26 mouse cellular contexts compared by ENCODE assay signal in genomic region chr17:26255313-26255712, GRCm38 (mm10). TPM values are rescaled to one million over a fixed set of nuclear protein-coding genes. Genes with fewer than 3 reads are reported as not detected.
DNase-seq lines count a peak whose midpoint lies in the region; ATAC-seq and TF ChIP-seq lines count a peak whose summit lies in the region.
"Had no signal": no experiment of that assay in that cellular context is flagged by ENCODE, and none has a peak within 500 bp of the region (broad histone marks: within the 10 kb centered on the region; RNA-seq: fewer than 3 reads in every experiment).

No protein-coding gene starts in this region.

- no peak overlapping the region for H3K4me3 ChIP-seq in midbrain, embryonic 11.5 days (ENCODE audit: low read depth, low read length)
- H3K4me3 ChIP-seq in midbrain, postnatal 0 days (ENCODE audit: low read depth, low read length) = no peak overlapping the region
- H3K4me3 ChIP-seq: embryonic facial prominence, embryonic 15.5 days had no signal

- no peak overlapping the region for H3K4me2 ChIP-seq in midbrain, embryonic 11.5 days
- H3K4me2 ChIP-seq in midbrain, postnatal 0 days (ENCODE audit: low read depth, low read length, poor library complexity, severe bottlenecking) = no peak overlapping the region

- TF ChIP-seq CTCF in midbrain, postnatal 0 days (IDR thresholded peaks at IDR 0.05) = no peak

- 96% methylated on average over 7 of the region's 7 CpGs for WGBS in midbrain, embryonic 11.5 days
- WGBS in midbrain, postnatal 0 days = 97% methylated on average over 7 of the region's 7 CpGs

- no peak overlapping the region for H3K27ac ChIP-seq in midbrain, embryonic 11.5 days (ENCODE audit: low read depth, low read length)
- no peak overlapping the region for H3K27ac ChIP-seq in midbrain, postnatal 0 days (ENCODE audit: low read depth, low read length)
- H3K27ac ChIP-seq: embryonic facial prominence, embryonic 13.5 days; embryonic facial prominence, embryonic 15.5 days; forebrain, embryonic 10.5 days; forebrain, embryonic 12.5 days had no signal

- no peak for ATAC-seq in midbrain, embryonic 11.5 days (ENCODE audit: low FRiP score)
- no peak for ATAC-seq in midbrain, postnatal 0 days (ENCODE audit: low FRiP score)
- ATAC-seq: activated CD4-positive, CD25-positive, alpha-beta regulatory T cell, adult 4 months; CD4-positive, CD25-positive, alpha-beta regulatory T cell, adult 4 months; forebrain, embryonic 14.5 days; forebrain, embryonic 16.5 days; Patski had no signal

- no peaks in the 10 kb centered on the region for H3K27me3 ChIP-seq in midbrain, embryonic 11.5 days (ENCODE audit: control insufficient read depth, insufficient read depth, low read length)
- no peaks in the 10 kb centered on the region for H3K27me3 ChIP-seq in midbrain, postnatal 0 days (ENCODE audit: insufficient read depth, low read length)
- H3K27me3 ChIP-seq: embryonic facial prominence, embryonic 13.5 days; embryonic facial prominence, embryonic 15.5 days; forebrain, embryonic 12.5 days; Patski had no signal

- peaks cover 14% of the 10 kb centered on the region for H3K36me3 ChIP-seq in midbrain, embryonic 11.5 days (ENCODE audit: control insufficient read depth, insufficient read depth, low read length)
- H3K36me3 ChIP-seq in midbrain, postnatal 0 days (ENCODE audit: insufficient read depth, low read length) = peaks cover 11% of the 10 kb centered on the region; the same call in 1 of the 2 replicates

- no peak overlapping the region for H3K9ac ChIP-seq in midbrain, embryonic 11.5 days (ENCODE audit: low read length)
- H3K9ac ChIP-seq in midbrain, postnatal 0 days (replicated peaks; ENCODE audit: low read length, poor library complexity, severe bottlenecking) = no peak overlapping the region
- H3K9ac ChIP-seq: embryonic facial prominence, embryonic 13.5 days; embryonic facial prominence, embryonic 15.5 days; forebrain, embryonic 12.5 days had no signal

- peak; percentile 15 to 27 for DNase-seq in cerebellum, postnatal 10 days
- no peak for DNase-seq in cerebellum, postnatal 4 days (ENCODE audit: low spot score in 2 of 2)
- DNase-seq in midbrain, embryonic 11.5 days (ENCODE audit: low spot score, missing footprints) = peak; percentile 78
- no peak for DNase-seq in midbrain, postnatal 0 days (ENCODE audit: low spot score)
- no peak for DNase-seq in yolk sac, embryonic 10.5 days (ENCODE audit: low spot score)
- DNase-seq: adrenal gland, adult 2 months; adrenal gland, postnatal 10 days; adrenal gland, postnatal 25 days; B cell, adult 2 months; cerebellum, adult 11 months; cerebellum, adult 18-20 months; cerebellum, adult 8-10 months; cerebellum, adult 9-11 months; cerebellum, postnatal 25 days; embryo, embryonic 11 days had no signal

- H3K4me1 ChIP-seq in midbrain, embryonic 11.5 days (ENCODE audit: control insufficient read depth, insufficient read depth, low read length) = peaks cover 11% of the 10 kb centered on the region
- H3K4me1 ChIP-seq in midbrain, postnatal 0 days (ENCODE audit: insufficient read depth, low read length) = no peaks in the 10 kb centered on the region

- H3K9me3 ChIP-seq in midbrain, embryonic 11.5 days (ENCODE audit: control insufficient read depth, low read length) = no peaks in the 10 kb centered on the region
- H3K9me3 ChIP-seq in midbrain, postnatal 0 days (ENCODE audit: low read length) = no peaks in the 10 kb centered on the region
- H3K9me3 ChIP-seq: embryonic facial prominence, embryonic 13.5 days; embryonic facial prominence, embryonic 15.5 days; forebrain, embryonic 10.5 days; forebrain, embryonic 12.5 days; G1E had no signal

RNA-seq across cellular contexts. Expression of gene Luc7l, which starts 2.6 kb away (rescaled TPM):
- 127 and 137 TPM in 2 replicates for polyA plus RNA-seq in midbrain, embryonic 11.5 days (2014; fragmentation: Nextera tagmentation; extraction: Ambion mirVana)
- total RNA-seq in midbrain, postnatal 0 days (2014; rRNA removed) = 90.6 and 110 TPM in 2 replicates
- 82.3 and 95.2 TPM in 2 replicates for polyA plus RNA-seq in midbrain, postnatal 0 days (2015; fragmentation: Nextera tagmentation; extraction: Ambion mirVana)

RNA-seq across cellular contexts. Expression of gene Fam234a, which starts 11.3 kb away (rescaled TPM):
- 16.9 and 19.6 TPM in 2 replicates for polyA plus RNA-seq in midbrain, embryonic 11.5 days (2014; fragmentation: Nextera tagmentation; extraction: Ambion mirVana)
- total RNA-seq in midbrain, postnatal 0 days (2014; rRNA removed) = 24.6 and 31.5 TPM in 2 replicates
- polyA plus RNA-seq in midbrain, postnatal 0 days (2015; fragmentation: Nextera tagmentation; extraction: Ambion mirVana) = 32.4 and 33.8 TPM in 2 replicates

RNA-seq across cellular contexts. Expression of gene Arhgdig, which starts 47.7 kb away (rescaled TPM):
- 5.8 and 6.4 TPM in 2 replicates for polyA plus RNA-seq in midbrain, embryonic 11.5 days (2014; fragmentation: Nextera tagmentation; extraction: Ambion mirVana)
- 223 and 246 TPM in 2 replicates for total RNA-seq in midbrain, postnatal 0 days (2014; rRNA removed)
- polyA plus RNA-seq in midbrain, postnatal 0 days (2015; fragmentation: Nextera tagmentation; extraction: Ambion mirVana) = 342 and 387 TPM in 2 replicates
- total RNA-seq: common myeloid progenitor, adult 5-6 weeks had no signal
- polyA plus RNA-seq: activated CD4-positive, CD25-positive, alpha-beta regulatory T cell, adult 4 months; CD4-positive, CD25-positive, alpha-beta regulatory T cell, adult 4 months had no signal

RNA-seq across cellular contexts. Expression of gene Rgs11, which starts 52.6 kb away (rescaled TPM):
- polyA plus RNA-seq in midbrain, embryonic 11.5 days (2014; fragmentation: Nextera tagmentation; extraction: Ambion mirVana) = 0.18 and 0.40 TPM in 2 replicates
- total RNA-seq in midbrain, postnatal 0 days (2014; rRNA removed) = 25.0 and 29.6 TPM in 2 replicates
- polyA plus RNA-seq in midbrain, postnatal 0 days (2015; fragmentation: Nextera tagmentation; extraction: Ambion mirVana) = 18.0 and 18.7 TPM in 2 replicates

RNA-seq across cellular contexts. Expression of gene Pdia2, which starts 56.4 kb away (rescaled TPM):
- polyA plus RNA-seq in midbrain, embryonic 11.5 days (2014; fragmentation: Nextera tagmentation; extraction: Ambion mirVana) = 0.18 and 0.30 TPM in 2 replicates
- total RNA-seq in midbrain, postnatal 0 days (2014; rRNA removed) = not detected in 2 replicates
- polyA plus RNA-seq in midbrain, postnatal 0 days (2015; fragmentation: Nextera tagmentation; extraction: Ambion mirVana) = 0.13 TPM in 1 of 2 replicates, not detected in the other
- polyA plus RNA-seq: activated CD4-positive, CD25-positive, alpha-beta regulatory T cell, adult 4 months; CD4-positive, CD25-positive, alpha-beta regulatory T cell, adult 4 months; forebrain, embryonic 14.5 days; forebrain, embryonic 16.5 days had no signal

Comparison
In these comparisons a context has a peak if more than half of its experiments do, and no peak if none do; other contexts are left out.
1. DNase-seq: peak in cerebellum, postnatal 10 days (2 of 2) and midbrain, embryonic 11.5 days (single experiment); none in cerebellum, postnatal 4 days (0 of 2), midbrain, postnatal 0 days (single experiment) and yolk sac, embryonic 10.5 days (single experiment).
2. RNA of gene Arhgdig, which starts 47.7 kb away (polyA plus RNA-seq): 342 to 387 TPM in midbrain, postnatal 0 days; 5.8 to 6.4 TPM in midbrain, embryonic 11.5 days; every median in the first group is over 10 times any median in the second.